14 mouse cellular contexts compared by ENCODE assay signal in genomic region chr11:76357464-76357863, GRCm38 (mm10). TPM values are rescaled to one million over a fixed set of nuclear protein-coding genes. Genes with fewer than 3 reads are reported as not detected.
A peak's percentile ranks its signal among the peaks of the same experiment; 100 is the strongest.
DNase-seq lines count a peak whose midpoint lies in the region; ATAC-seq and TF ChIP-seq lines count a peak whose summit lies in the region.
"Had no signal": no experiment of that assay in that cellular context is flagged by ENCODE, and none has a peak within 500 bp of the region (broad histone marks: within the 10 kb centered on the region; RNA-seq: fewer than 3 reads in every experiment).

No protein-coding gene starts in this region.

- no peak for ATAC-seq in heart, embryonic 11.5 days (replicated peaks; ENCODE audit: insufficient number of reproducible peaks, low FRiP score, low TSS enrichment)
- ATAC-seq in midbrain, embryonic 13.5 days = no peak
- ATAC-seq in midbrain, postnatal 0 days (ENCODE audit: low FRiP score) = no peak
- ATAC-seq in heart, embryonic 13.5 days (ENCODE audit: extremely low read depth, insufficient number of reproducible peaks, low FRiP score, low TSS enrichment) = no peak
- no peak for ATAC-seq in stomach, postnatal 0 days (ENCODE audit: low FRiP score, low TSS enrichment)

- H3K9me3 ChIP-seq in heart, embryonic 11.5 days (replicated peaks; ENCODE audit: control insufficient read depth, low read length) = no peaks in the 10 kb centered on the region
- no peaks in the 10 kb centered on the region for H3K9me3 ChIP-seq in midbrain, embryonic 13.5 days
- no peaks in the 10 kb centered on the region for H3K9me3 ChIP-seq in midbrain, postnatal 0 days (ENCODE audit: low read length)
- H3K9me3 ChIP-seq in heart, embryonic 13.5 days = no peaks in the 10 kb centered on the region
- no peaks in the 10 kb centered on the region for H3K9me3 ChIP-seq in stomach, postnatal 0 days (ENCODE audit: control insufficient read depth, low read length)
- H3K9me3 ChIP-seq: embryonic facial prominence, embryonic 10.5 days had no signal

- H3K27ac ChIP-seq in heart, embryonic 11.5 days (ENCODE audit: low read depth, low read length) = no peak overlapping the region
- H3K27ac ChIP-seq in midbrain, embryonic 13.5 days = peak overlapping the region; percentile 15; the same call in 1 of the 2 replicates
- H3K27ac ChIP-seq in midbrain, postnatal 0 days (ENCODE audit: low read depth, low read length) = no peak overlapping the region
- H3K27ac ChIP-seq in heart, embryonic 13.5 days (replicated peaks) = peak overlapping the region; percentile 70; the same call in 1 of the 2 replicates
- peak overlapping the region; percentile 53; the same call in 1 of the 2 replicates for H3K27ac ChIP-seq in stomach, postnatal 0 days (replicated peaks)

- no peak overlapping the region for H3K4me3 ChIP-seq in heart, embryonic 11.5 days (ENCODE audit: low read depth, low read length)
- H3K4me3 ChIP-seq in midbrain, embryonic 13.5 days (replicated peaks) = no peak overlapping the region
- H3K4me3 ChIP-seq in midbrain, postnatal 0 days (ENCODE audit: low read depth, low read length) = no peak overlapping the region
- no peak overlapping the region for H3K4me3 ChIP-seq in heart, embryonic 13.5 days
- H3K4me3 ChIP-seq in stomach, postnatal 0 days (ENCODE audit: low read depth, low read length) = no peak overlapping the region
- H3K4me3 ChIP-seq: embryonic facial prominence, embryonic 10.5 days had no signal

- H3K36me3 ChIP-seq in heart, embryonic 11.5 days (ENCODE audit: control insufficient read depth, insufficient read depth, low read length) = no peaks in the 10 kb centered on the region
- no peaks in the 10 kb centered on the region for H3K36me3 ChIP-seq in midbrain, embryonic 13.5 days
- no peaks in the 10 kb centered on the region for H3K36me3 ChIP-seq in midbrain, postnatal 0 days (ENCODE audit: insufficient read depth, low read length)
- no peaks in the 10 kb centered on the region; the same call in 1 of the 2 replicates for H3K36me3 ChIP-seq in heart, embryonic 13.5 days
- H3K36me3 ChIP-seq in stomach, postnatal 0 days (ENCODE audit: control insufficient read depth, insufficient read depth, low read length) = no peaks in the 10 kb centered on the region

- peaks cover 42% of the 10 kb centered on the region for H3K4me1 ChIP-seq in heart, embryonic 11.5 days (ENCODE audit: control insufficient read depth, insufficient read depth, low read length)
- H3K4me1 ChIP-seq in midbrain, embryonic 13.5 days (replicated peaks) = peaks cover 53% of the 10 kb centered on the region
- H3K4me1 ChIP-seq in midbrain, postnatal 0 days (ENCODE audit: insufficient read depth, low read length) = 0 out of 2 replicates have a peak, but pooled peaks cover 2% of the 10 kb centered on the region
- H3K4me1 ChIP-seq in heart, embryonic 13.5 days = peaks cover 71% of the 10 kb centered on the region
- H3K4me1 ChIP-seq in stomach, postnatal 0 days (replicated peaks; ENCODE audit: control insufficient read depth, insufficient read depth) = peaks cover 7% of the 10 kb centered on the region; the same call in 1 of the 2 replicates

- TF ChIP-seq EP300 in stomach, postnatal 0 days (optimal IDR thresholded peaks at IDR 0.05) = no peak

- TF ChIP-seq CTCF in midbrain, postnatal 0 days (IDR thresholded peaks at IDR 0.05) = no peak
- TF ChIP-seq CTCF in stomach, postnatal 0 days (IDR thresholded peaks at IDR 0.05; ENCODE audit: low read depth) = no peak

- H3K27me3 ChIP-seq in heart, embryonic 11.5 days (ENCODE audit: control insufficient read depth, insufficient read depth, low read length) = no peaks in the 10 kb centered on the region
- H3K27me3 ChIP-seq in midbrain, embryonic 13.5 days = no peaks in the 10 kb centered on the region
- no peaks in the 10 kb centered on the region for H3K27me3 ChIP-seq in midbrain, postnatal 0 days (ENCODE audit: insufficient read depth, low read length)
- H3K27me3 ChIP-seq in heart, embryonic 13.5 days (replicated peaks) = no peaks in the 10 kb centered on the region
- H3K27me3 ChIP-seq in stomach, postnatal 0 days (ENCODE audit: control insufficient read depth, insufficient read depth, low read length) = no peaks in the 10 kb centered on the region

- no peak overlapping the region; the same call in 1 of the 2 replicates for H3K9ac ChIP-seq in heart, embryonic 11.5 days (ENCODE audit: low read depth, low read length)
- 0 out of 2 replicates have a peak overlapping the region, but pooled peaks have one; percentile 25 for H3K9ac ChIP-seq in midbrain, embryonic 13.5 days (replicated peaks)
- H3K9ac ChIP-seq in midbrain, postnatal 0 days (replicated peaks; ENCODE audit: low read length, poor library complexity, severe bottlenecking) = no peak overlapping the region
- no peak overlapping the region for H3K9ac ChIP-seq in heart, embryonic 13.5 days
- peak overlapping the region; percentile 9; the same call in 1 of the 2 replicates for H3K9ac ChIP-seq in stomach, postnatal 0 days (ENCODE audit: low read length)
- H3K9ac ChIP-seq: lung, embryonic 14.5 days had no signal

- intact Hi-C loops in heart, postnatal 14 days (cut with DNase I) = loop anchor here (5.0 kb wide), 1 partner anchor 40 kb away; the partner anchor contains the start of gene Nxn

- no peak for DNase-seq in heart, postnatal 14 days
- no peak for DNase-seq in midbrain, postnatal 0 days (ENCODE audit: low spot score)
- DNase-seq in stomach, postnatal 0 days (ENCODE audit: low spot score) = no peak
- DNase-seq in adrenal gland, adult (ENCODE audit: inconsistent age in 2 of 2, low spot score in 1 of 2) = no peak
- DNase-seq: adrenal gland, postnatal 36 days; cerebellum, postnatal 14 days; gastrocnemius, postnatal 14 days; kidney, postnatal 25 days; liver; lung, embryonic 14.5 days had no signal

- WGBS in heart, embryonic 11.5 days (ENCODE audit: insufficient replicate concordance) = 51% methylated on average over 12 of the region's 12 CpGs
- 51% methylated on average over 12 of the region's 12 CpGs for WGBS in midbrain, embryonic 13.5 days
- whole genome bisulfite sequencing in midbrain, postnatal 0 days = 60% methylated on average over 12 of the region's 12 CpGs
- WGBS in heart, embryonic 13.5 days = 47% methylated on average over 12 of the region's 12 CpGs
- WGBS in stomach, postnatal 0 days = 65% methylated on average over 12 of the region's 12 CpGs

- peak overlapping the region; percentile 8; the same call in 1 of the 2 replicates for H3K4me2 ChIP-seq in heart, embryonic 11.5 days
- no peak overlapping the region for H3K4me2 ChIP-seq in midbrain, embryonic 13.5 days (replicated peaks)
- H3K4me2 ChIP-seq in midbrain, postnatal 0 days (ENCODE audit: low read depth, low read length, poor library complexity, severe bottlenecking) = no peak overlapping the region
- H3K4me2 ChIP-seq in heart, embryonic 13.5 days = no peak overlapping the region
- H3K4me2 ChIP-seq in stomach, postnatal 0 days (replicated peaks; ENCODE audit: low read depth) = no peak overlapping the region
- H3K4me2 ChIP-seq: lung, embryonic 14.5 days had no signal

RNA-seq across cellular contexts. Expression of gene Nxn, which starts 41.5 kb away (rescaled TPM):
- polyA plus RNA-seq in heart, embryonic 11.5 days (2014; fragmentation: Nextera tagmentation; extraction: Ambion mirVana) = 21.6 and 24.8 TPM in 2 replicates
- total RNA-seq in heart, postnatal 14 days (2021) = 10 to 100 TPM; 15.5 to 17.4 TPM
- 29.0 and 34.3 TPM in 2 replicates for polyA plus RNA-seq in midbrain, embryonic 13.5 days (2015; fragmentation: Nextera tagmentation; extraction: Ambion mirVana)
- total RNA-seq in midbrain, postnatal 0 days (2014; rRNA removed) = 25.2 and 32.2 TPM in 2 replicates
- 13.7 and 15.2 TPM in 2 replicates for polyA plus RNA-seq in midbrain, postnatal 0 days (2015; fragmentation: Nextera tagmentation; extraction: Ambion mirVana)
- polyA plus RNA-seq in heart, embryonic 13.5 days (2015; fragmentation: Nextera tagmentation; extraction: Ambion mirVana) = 23.2 and 23.6 TPM in 2 replicates
- polyA plus RNA-seq in stomach, postnatal 0 days (2015; fragmentation: Nextera tagmentation; extraction: Ambion mirVana) = 22.4 and 24.0 TPM in 2 replicates

RNA-seq across cellular contexts. Expression of gene Timm22, which starts 49.3 kb away (rescaled TPM):
- 108 and 110 TPM in 2 replicates for polyA plus RNA-seq in heart, embryonic 11.5 days (2014; fragmentation: Nextera tagmentation; extraction: Ambion mirVana)
- total RNA-seq in heart, postnatal 14 days (2021) = 10 to 100 TPM; 41.3 to 46.9 TPM
- polyA plus RNA-seq in midbrain, embryonic 13.5 days (2015; fragmentation: Nextera tagmentation; extraction: Ambion mirVana) = 96.3 and 102 TPM in 2 replicates
- total RNA-seq in midbrain, postnatal 0 days (2014; rRNA removed) = 26.6 and 38.0 TPM in 2 replicates
- polyA plus RNA-seq in midbrain, postnatal 0 days (2015; fragmentation: Nextera tagmentation; extraction: Ambion mirVana) = 103 and 104 TPM in 2 replicates
- polyA plus RNA-seq in heart, embryonic 13.5 days (2015; fragmentation: Nextera tagmentation; extraction: Ambion mirVana) = 78.6 and 92.4 TPM in 2 replicates
- 75.7 and 82.1 TPM in 2 replicates for polyA plus RNA-seq in stomach, postnatal 0 days (2015; fragmentation: Nextera tagmentation; extraction: Ambion mirVana)

Comparison
In these comparisons a context has a peak if more than half of its experiments do, and no peak if none do; other contexts are left out.
1. H3K27ac ChIP-seq: peak in midbrain, embryonic 13.5 days (single experiment), heart, embryonic 13.5 days (single experiment) and stomach, postnatal 0 days (single experiment); none in heart, embryonic 11.5 days (single experiment) and midbrain, postnatal 0 days (single experiment).
2. H3K9ac ChIP-seq: peak in midbrain, embryonic 13.5 days (single experiment) and stomach, postnatal 0 days (single experiment); none in heart, embryonic 11.5 days (single experiment), midbrain, postnatal 0 days (single experiment) and heart, embryonic 13.5 days (single experiment).